Mouse (Mus musculus): ENCODE measurements around the gene Angptl6.
A peak's percentile ranks its signal among the peaks of the same experiment; 100 is the strongest.

Angptl6 gene

DNA sequence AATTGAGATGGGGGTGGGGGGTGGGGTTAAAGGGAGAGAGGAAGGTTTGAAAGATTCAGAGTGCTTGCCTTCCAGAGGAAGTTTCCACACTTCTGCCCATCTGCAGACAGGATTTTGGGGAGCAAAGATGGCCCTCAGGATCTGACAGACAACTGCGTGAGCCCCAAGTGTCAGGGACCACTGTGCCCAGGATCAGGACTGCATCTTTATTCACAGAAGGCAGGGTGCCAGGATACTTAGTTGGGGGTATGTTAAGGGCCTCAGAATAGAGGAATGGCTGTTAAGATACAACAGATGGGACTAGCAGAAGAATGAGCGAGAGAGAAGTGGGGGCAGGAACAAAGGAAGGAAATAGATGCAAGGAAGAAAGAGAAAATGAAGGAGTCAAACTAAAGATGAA lies 7.0 kb upstream of the Angptl6 start:
- DNase-seq (ENCODE audit: low spot score) = no peak

DNA sequence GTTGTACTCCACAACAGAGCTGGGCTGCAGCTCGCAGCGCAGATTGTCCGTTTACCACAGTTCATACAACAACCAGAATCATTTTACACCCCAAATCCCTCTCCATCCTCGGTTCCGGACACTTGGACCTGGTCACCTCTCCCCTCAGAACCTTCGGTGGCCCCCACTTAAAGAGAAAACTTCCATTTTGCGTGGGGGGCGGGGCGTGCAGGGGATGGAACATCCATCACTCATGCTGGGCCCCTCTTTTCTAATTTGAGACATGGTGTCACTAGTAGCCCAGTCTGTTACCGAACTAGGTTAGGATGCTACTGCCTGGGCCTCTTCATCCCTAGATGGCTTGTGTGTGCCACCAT lies 839 bp downstream of the Angptl6 start:
- DNase-seq (ENCODE audit: low spot score) = no peak

DNA sequence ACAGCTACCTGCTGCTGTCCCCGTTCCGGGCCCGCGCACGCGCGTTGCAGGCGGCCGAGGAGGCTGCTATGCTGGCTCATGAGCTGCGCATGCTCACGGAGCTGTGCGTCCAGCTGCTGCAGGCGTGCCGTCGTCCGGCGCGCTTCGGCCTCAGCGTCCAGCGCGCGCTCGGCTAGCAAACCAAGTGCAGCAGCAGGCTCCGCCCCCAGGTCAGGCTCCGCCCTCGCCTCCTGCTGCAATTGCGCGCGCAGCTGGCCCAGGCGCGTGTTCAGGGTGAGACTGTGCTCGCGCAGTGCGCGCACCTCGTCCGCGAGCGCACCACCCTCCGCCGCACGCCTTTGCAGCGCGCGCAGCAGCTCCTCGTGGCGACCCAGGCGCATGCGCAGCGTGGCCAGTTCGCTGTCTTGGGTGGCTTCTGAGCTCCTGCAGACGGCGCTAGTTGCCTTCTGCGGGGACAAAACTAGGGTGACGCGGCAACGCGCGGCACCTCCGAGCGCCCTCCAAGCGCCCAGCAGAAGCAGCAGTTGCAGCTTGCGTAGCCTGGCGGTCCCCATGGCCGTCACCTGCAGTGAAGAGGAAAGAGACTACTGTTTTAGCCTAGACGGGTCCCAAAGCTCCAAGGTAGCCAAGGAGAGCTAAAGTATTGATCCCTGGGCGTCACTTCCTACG lies 1.4 kb downstream of the Angptl6 start:
- DNase-seq (ENCODE audit: low spot score) = peak; percentile 97

DNA sequence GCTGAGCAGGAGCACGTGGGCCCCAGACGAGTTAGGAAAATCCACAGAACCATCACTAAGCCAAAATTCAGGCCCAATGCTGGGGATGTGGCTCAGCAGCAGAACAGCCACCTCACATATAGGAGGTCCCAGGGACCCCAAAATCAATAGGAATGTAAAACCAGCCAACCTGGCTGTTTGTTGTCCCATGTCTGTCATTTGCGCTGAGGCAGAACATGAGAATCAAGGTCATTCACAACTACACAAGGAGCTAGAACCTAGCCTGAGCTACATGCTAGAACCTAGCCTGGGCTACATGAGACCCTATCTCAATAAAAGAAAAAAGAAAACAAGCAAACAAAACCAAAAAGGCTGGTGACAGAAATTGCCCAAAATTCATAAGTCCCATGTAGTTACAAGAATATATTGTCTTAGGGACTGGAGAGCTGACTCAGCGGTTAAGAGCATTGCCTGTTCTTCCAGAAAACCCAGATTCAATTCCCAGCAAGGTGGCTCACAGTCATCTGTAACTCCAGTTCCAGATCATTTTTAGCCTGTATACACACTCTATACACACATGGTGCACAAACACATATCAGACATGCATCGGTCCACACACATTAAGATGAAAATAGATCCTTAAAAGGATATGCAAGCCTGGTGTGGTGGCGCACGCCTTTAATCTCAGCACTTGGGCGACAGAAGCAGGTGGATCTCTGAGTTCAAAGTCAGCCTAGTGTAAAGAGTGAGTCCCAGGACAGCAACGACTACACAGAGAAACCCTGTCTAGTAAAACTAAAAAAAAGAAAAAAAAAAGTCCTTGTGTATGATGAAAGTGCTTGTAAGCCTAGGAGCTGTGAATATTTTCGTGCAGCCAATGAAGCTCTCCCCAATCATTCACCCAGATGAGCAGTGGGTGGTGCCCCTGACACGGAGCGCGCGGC lies 2.1 kb downstream of the Angptl6 start:
- DNase-seq (ENCODE audit: low spot score) = no peak

DNA sequence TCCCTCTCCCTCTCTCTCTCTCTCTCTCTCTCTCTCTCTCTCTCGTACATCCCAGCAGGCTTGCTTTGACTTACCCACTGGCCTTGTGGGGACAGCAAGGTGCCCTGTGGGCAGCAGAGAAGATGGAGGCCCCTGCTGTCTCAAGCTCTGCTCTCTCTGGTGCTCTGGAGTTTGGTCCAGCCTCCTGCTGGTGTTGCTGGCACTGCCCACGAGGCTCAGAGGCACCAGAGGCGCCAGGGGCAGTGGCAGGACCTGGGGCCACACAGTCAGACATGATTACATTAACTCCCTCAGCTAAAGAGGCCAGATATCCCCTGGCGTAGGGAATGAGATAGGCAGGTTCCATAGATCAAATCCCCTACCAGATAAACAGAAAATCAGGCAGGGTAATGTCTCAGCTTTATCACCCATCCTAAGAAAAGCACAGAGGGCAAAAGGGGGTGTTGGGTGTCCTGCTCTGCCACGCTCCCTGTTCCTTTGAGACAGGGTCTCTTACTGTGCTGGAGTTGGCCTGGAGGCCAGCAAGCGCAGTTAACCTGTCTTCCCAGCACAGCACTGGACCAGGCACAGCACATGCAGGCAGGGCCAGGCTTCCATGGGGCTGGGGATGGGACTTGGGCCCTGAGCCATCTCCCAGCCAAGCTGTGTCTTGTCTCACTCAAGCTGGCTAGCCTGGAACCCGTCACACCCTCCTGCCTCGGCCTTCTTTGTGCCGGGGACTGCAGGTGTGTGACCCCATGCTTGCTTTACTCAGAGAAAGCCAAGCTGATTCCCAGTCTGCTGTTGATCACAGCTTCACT lies 3.0 kb downstream of the Angptl6 start:
- no peak for DNase-seq (ENCODE audit: low spot score)

DNA sequence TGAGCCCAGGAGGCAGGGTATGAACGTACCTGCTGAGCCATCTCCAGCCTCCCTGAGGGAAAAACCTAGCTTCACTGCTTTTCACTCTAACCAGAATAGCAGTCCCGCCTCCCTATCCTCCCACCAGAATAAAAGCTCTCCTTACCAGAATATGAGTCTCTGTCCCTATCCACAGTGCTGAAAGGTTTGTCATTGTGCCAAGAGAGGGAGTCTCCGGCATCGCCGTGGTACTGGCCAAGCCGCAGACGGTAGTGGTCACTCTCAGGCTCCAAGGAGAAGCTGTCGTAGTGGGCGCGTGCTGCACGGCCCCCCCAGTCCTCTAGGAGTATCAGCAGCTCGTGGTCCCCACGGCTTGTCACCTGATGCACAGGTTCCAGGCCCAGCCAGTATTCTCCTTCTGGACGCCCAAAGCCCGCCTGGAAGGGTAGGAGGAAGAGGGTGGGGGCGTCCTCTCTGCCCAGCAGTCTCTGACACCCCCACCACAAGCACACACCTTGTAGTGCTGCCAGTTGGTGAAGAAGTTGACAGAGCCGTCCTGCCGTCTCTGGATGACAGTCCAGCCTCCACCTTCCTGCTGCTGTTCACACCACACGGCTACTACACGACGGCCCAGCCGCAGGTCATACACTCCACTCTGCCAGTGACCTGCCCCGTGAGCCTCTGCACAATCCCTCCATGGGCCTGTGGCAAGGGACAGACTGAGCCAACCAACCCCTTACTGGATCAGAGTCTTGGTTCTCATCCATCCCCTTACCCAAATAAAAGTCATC lies 4.3 kb downstream of the Angptl6 start:
- no peak for DNase-seq (ENCODE audit: low spot score)

DNA sequence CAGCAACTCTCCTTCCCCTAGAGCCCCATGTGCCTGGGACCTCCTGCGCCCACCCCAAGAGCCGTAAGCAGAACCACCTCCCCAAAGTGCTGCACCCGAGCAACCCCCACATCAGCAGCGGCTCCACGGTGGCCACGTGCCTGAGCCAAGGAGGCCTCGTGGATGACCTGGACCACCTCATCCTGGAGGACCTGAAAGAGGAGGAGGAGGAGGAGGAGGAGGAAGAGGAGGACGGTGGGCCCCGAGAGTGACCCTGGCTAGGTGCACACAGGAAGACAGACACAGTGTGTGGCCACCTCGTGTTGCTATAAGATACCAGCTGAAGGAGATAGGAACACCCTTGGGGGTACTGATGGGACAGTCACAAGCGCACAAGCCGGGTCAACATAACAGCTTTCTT lies 6.0 kb downstream of the Angptl6 start:
- DNase-seq (ENCODE audit: low spot score) = no peak

DNA sequence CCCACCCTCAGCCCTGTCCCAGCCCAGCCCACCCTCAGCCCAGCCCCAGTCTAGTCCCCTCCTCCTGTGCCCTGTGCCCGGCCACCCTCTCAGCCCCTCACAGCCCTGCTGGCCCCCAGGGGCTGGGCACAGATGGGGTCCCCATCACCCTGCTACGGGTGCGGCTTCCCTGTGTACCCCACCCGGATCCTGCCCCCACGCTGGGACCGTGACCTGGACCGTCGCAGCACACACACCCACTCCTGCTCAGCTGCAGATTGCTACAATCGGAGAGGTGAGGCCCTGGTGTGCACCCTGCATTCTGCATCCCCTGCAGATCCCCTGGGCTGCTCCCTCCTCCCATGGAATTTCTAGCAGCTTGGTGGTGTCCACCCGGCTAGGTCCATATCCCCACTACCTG lies 6.5 kb downstream of the Angptl6 start:
- DNase-seq (ENCODE audit: low spot score) = no peak

DNA sequence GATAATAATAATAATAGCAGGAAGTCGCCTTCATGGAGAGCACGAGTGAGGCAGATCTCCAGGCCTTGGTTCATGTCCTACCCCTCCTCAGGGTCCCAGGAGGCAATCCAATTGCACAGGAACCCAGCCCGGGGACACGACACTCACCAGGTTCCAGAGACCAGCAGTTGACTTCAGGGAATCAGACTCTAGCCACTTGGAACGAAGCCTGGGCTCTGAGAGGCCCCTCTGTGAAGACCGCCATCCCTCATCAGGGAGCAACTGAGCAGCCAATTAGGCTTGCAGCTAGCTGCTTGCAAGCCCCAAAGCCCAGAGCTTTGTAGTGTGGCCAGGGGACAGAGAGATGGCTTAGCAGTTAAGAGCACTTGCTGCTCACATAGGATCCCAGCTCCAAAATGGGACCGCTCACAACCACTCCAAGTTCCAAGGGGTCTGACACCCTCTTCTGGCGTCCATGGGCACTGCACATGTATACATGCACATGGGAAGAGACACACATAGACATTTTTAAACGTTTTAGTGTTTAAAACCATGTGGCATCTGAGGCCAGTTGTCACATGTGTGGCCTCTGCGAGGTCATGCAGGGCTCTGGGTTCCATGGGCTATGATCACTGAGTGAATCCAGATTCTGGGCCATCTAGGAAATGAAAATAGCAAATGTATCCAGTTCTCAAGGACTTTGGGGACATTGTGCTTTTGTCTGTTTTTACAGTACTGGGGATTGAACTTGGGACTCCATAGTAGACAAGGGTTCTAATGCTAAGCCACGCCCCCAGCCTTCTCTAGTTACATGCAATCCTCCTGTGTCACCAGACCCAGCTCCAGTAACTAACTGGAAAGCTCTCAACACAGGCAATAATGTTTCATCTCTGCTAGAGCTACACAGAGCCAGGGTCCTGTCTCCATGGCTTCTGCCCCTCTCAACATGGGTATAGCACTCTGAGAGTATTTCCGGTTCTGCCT lies 9.0 kb downstream of the Angptl6 start:
- DNase-seq (ENCODE audit: low spot score) = no peak

DNA sequence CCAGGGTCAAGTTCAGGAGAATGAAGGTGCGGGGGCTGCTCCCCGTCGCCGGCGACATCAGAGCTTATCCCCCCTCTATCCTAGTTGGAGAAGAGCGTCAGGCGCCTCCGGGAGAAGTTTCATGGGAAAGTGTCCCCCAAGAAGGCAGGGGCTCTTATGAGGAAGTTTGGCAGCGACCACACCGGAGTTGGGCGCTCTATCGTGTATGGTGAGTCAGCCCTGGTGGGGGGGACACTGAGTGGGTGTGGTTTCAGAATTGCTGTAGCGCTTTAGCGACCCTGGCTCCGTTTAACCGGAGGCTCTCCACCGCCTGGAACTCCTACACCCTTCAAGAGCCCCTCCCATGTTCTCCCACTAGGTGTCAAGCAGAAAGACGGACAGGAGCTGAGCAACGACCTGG lies 10.3 kb downstream of the Angptl6 start:
- no peak for DNase-seq (ENCODE audit: low spot score)

DNA sequence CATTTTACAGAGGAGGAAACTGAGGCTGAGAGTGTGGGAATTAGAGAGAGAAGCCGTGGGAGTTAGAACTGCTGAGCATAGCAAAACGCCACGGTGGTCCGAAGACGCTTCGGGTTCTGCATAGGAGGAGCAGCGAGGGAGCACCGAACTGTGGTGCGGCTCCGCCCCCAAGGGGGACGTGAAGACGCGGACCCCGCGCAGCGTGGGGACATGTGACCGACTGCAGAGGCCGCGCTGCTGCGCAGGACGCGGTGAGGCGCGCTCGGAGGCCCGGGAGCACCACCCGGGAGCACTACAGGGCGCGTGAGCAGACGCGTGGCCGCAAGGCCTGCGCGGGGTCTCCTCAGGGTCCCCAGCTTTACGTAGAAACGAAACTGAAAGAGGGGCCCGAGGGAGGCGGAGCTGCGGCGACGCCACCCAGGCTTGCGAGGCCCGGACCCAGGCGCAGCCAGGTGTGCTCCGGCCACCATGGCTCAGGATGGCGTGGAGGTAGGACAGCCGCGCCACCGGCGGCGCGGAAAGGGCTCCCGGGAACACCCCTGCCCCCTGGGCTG lies 11.0 kb downstream of the Angptl6 start, which contains the start of gene A230050P20Rik:
Gene A230050P20Rik, plus strand, starts transcription at position 195 of the 554 bp plus-strand sequence.
- DNase-seq (ENCODE audit: low spot score) = no peak

DNA sequence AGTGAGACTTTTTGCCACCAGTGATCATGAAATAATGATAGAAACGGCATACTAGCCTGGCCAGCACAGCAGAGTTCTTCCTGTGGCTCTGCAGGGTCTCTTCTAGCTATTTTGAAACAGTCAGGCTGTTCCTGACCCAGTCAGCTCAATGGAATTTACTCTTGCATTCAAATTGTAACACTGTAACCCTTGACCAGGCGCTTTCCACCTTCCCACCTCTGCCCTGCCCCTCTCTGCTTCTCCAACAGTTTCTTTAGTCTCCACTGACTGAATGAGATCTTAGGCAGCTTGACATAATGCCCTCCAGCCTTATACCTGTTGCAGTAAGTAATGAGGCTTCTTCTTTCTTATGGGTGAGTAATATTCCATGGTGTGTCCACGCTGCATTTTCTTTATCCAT lies 12.6 kb downstream of the Angptl6 start:
- no peak for DNase-seq (ENCODE audit: low spot score)

DNA sequence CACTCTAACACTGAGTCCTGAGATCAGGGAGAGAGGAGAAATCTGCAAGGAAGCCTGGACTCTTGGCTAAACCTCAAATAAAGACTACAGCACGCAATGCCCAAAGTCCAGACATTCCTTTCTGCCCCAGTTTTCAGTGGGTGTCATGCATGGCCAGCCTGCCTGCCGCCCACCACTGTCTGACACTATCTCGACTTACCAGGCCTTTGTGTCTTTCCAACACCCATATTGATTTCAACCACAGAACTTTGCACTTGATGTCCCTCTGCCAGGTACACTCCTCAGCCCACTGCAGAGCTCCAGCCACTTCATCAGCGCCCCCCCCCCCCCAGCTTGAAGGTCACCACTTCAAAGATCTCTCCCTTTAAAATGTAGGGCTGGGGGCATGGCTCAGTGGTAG lies 17.3 kb downstream of the Angptl6 start:
- DNase-seq (ENCODE audit: low spot score) = no peak

DNA sequence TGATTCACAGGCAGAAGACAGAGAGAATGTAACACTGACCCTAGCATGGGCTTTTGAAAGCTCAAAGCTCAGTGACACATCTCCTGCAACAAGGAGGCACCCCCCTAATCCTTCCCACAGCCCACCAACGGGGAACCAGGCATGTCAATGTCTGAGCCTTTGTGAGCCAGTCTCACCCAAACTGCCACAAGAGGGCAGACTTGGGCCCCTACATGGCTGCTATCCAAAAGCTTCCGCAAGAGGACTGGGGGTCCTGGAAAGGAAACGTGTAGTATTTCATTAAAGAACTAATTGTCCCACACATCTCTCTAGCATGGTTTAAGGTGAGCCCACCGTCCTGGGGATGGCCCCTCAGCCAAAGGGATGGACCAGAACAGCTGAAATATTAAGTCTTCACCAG lies 17.7 kb downstream of the Angptl6 start:
- no peak for DNase-seq (ENCODE audit: low spot score)

DNA sequence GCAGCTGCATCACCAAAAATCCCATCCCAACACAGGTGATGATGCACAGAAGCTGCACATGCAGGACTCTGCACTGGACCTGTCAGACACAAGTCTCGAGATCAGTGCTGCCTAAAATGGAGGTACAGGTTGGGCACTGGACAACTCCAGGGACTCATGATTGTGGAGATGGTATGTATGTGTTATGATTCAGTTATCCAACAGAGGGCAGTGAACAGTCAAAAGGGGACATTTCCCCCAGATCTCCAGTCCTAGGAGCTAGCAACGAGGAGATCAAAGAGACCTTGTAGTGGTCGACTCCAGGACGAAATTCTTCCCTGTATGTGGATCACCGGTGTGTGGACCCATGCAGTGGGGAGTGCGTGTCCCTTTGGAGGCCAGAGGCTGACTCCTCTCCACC lies 19.6 kb downstream of the Angptl6 start:
- DNase-seq (ENCODE audit: low spot score) = no peak

DNA sequence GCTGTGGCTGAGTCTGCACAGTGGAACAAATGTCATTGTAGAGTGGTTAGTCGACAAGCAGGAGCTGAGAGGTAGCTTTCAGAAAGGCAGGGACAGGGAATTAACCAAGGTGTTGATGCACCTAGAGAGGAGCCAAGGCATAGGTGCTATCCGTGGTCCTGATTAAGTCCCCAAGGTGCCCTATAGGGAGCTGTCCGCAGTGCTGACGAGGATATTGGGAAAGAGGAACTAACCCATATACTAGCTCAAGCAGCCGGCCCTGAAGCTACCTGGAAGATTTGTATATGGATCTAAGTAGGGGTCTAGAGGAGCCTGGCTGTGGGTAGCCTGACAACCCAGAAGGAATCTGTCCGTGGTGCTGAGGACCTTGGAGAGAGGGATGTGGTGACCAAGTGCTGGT lies 22.4 kb downstream of the Angptl6 start:
- DNase-seq (ENCODE audit: low spot score) = peak; percentile 69

DNA sequence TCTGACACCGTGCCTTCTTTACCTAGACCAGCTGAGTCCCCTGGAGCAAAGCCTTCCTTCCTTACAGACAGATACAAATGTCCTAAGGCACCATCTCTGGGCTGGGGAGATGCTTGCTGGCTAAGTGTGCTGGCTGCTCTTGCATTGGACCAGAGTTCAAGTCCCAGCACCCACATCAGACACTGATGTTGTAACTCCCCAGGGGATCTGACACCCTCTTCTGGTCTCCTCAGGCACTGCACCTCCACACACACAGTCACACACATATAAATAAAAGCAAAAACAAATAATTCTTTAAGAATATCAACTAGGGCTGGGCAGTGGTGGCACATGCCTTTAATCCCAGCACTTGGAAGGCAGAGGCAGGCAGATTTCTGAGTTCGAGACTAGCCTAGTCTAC lies 29.3 kb downstream of the Angptl6 start:
- no peak for DNase-seq (ENCODE audit: low spot score)

DNA sequence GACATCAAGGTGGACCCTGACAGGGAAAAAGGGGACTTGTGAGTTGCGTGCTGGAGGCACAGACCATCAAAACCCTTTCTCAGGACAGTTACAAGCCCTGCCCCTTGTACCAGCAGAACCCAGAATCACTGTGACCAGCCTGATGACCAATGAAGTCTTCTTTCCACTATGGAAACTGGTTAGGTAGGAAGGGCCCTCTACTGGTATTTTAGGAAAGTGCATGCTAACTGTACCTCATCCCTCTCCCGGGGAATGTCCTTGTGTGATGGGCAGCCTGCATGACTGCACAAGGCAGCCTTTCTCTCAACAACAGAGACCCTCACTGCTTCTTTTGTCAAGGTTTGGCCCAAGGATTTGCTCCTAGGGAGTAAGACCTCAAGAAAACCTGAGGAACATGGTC lies 36.9 kb downstream of the Angptl6 start:
- no peak for DNase-seq (ENCODE audit: low spot score)

DNA sequence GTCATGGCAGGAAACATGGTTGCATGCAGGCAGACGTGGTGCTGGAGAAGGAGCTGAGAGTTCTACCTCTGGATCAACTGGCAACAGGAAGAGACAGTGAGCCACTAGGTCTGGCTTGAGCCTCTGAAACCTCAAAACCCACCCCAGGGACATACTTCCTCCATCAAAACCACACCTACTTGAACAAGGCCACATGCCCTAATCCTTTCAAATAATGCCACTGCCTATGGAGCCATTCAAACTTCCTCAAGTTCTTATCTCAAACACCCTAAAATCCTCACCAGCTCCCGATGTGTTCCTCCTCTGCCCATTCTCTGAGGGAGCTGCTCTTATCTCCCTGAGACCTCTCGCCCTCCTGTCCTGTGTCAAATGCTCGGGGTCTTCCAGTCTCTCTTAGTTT lies 37.3 kb downstream of the Angptl6 start:
- no peak for DNase-seq (ENCODE audit: low spot score)

DNA sequence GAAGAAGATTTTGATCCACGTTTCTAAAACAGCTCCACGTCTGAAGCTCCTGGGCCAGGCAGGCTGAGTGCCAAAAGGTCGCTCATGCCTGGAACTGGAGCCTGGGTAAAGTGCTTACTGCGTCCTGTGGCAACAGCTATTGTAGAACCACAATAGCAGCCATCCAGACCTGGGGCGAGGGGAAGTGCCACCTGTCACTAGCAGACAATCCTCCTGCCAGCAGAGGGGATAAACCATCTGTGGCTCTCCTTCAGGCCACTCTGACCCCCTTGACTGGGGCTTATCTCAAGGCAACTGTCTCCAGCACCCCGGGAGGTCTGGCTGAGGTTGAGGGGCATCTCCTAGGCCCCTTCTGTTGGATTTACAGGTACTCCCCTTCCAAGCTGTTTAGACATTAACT lies 40.6 kb downstream of the Angptl6 start:
- DNase-seq (ENCODE audit: low spot score) = no peak

Measured in c-Kit-positive CD71-positive TER-119-positive erythroid progenitor cells, embryonic 14.5 days (primary cell).